Mouse (Mus musculus) cerebellum, adult 11-12 months (tissue): ENCODE measurements around the gene Ssh2.
A peak's percentile ranks its signal among the peaks of the same experiment; 100 is the strongest.

Experiments used
- DNase-seq: peaks from one replicate; pipeline ENCODE4 v3.0.0; 2022

The Ssh2 gene

DNA sequence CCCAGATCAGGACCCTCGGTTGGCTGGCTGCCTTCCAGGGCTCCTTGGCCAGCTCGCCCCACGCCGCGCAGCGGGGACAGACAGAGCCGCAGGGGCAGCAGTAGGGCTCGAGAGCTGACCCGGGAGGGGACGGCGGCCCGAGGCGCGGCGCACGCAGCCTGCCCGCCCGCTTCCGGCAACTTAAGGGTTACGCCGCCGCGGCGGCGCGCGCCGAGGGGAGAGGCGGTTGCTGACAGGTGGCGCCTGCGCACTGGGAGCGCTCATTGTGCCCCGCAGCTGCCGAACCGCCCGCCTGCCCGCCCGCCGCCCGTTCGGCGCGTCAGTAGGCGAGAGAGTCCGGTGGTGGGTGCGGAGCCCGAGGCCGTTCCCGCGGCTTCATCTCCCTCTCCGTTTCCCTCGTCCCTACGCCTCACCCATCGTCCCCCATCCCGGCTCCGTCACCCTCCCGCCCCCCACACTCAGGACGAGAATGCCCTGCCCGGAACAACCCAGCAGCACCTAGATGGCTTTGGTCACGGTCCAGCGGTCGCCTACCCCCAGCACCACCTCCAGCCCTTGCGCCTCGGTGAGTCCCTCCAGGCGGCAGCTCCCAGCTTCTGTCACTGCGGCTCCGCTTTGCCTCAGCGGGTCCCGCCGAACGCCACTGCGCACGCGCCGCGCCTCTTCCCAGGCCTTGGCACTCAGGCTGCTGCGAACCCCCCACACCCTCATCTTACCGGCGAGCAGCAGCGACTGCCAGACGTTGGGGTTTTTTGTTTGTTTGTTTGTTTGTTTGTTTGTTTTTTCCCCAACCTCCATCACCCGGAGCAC lies at the start of gene Ssh2:
TSS of gene Ssh2 (plus strand) at position 337 of the 810 bp plus-strand sequence.
- DNase-seq = peak; percentile 86

DNA sequence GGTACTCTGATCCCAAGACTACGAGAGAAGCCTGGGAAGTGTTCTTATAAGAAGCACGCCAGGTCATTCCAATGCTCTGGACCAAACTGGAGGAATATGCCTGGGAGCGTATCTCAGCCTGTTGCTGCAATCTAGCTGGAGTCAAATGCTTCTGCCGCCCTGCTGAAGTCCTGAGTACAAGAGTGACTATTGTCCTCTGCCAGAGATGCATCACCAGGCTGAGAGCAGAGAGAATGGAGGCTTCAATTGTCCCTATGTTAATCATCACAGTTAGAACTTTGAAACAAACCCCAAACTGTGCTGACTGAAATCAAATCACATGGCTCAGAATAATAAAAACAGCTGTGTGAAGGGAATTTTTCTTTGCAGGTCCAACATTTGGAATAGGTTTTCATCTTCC lies 42.4 kb upstream of the Ssh2 start:
- no peak for DNase-seq

GRCm38 (mm10) chr11:77174531-77174930 lies 41.6 kb upstream of the Ssh2 start:
- DNase-seq = no peak

DNA sequence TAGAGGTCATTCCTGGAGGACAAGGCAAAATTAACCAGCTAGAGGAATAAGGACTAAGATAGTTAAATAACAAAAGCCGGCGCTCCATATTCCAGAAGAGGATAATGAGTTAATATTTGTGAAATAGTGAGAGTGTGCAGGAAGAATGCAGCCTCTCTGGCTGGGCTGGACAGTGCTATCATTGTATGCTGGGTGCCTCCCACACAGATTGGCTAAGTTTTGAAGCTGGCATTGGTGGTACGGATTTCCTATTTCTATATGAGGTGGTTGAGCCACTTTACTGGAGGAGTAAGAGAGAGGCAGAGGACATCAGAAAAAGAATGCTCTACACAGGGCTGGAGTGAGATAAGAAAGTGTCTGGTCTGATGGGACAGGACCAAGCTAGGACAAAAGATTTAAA lies 36.3 kb upstream of the Ssh2 start:
- no peak for DNase-seq

DNA sequence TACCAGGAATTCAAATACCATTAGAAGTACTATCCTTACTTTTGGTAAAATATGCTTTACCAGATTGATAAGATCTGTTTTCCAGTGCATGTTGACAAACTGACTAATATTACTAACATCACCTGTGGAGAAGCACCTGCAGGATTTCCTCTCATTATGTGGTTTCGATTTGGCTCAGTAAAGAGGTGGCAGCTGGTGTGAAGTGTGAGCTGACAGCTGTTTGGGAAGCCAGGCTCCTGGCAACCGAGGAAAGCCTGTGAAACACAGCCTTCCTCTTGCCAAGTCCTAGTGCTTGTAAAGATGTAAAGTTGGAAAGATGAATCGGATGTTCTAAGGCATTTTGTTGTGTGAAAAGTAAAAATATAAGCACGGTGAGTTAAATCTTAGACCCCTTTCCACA lies 35.2 kb upstream of the Ssh2 start:
- DNase-seq = peak; percentile 7

- no peak for DNase-seq
Measured at GRCm38 (mm10) chr11:77181528-77181927, 34.6 kb upstream of the Ssh2 start.

- DNase-seq = no peak
Measured at GRCm38 (mm10) chr11:77182041-77182440, 34.0 kb upstream of the Ssh2 start.

DNA sequence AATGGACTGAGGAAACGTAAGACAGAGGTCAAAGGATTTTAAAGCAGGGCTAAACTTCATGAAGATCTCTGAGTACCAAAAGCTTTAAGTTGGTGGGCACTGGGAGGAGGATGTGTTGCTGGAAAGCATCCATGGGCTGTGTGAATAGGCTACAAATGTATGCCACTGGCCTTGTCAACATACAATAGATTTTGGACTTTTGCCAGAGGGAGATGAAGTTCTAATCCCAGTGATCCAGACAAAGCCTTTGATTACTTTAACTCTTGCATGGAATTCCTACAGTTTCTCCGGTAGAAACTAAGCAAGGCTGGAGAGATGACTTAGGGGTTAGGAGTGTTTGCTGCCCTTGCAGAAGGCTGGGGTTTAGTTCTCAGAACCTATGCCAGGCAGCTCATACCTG lies 33.5 kb upstream of the Ssh2 start:
- no peak for DNase-seq

DNA sequence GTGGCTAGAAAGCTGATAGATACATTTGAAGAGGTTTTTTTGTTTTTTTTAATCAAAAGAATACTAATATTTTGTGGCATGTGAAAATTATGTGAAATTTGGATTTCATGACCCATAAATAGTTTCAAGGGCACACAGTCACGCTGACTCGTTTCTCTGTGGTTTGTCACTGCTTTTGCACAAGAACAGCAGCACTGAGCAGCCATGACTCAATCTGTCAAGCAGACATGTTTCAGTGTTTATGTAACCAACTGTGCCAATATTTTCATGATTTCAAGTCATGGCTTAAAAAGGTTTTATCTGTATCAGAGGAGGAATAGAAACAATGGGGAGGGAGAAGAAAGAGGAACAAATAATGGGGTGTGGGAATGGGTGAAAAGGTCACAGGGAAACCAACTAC lies 31.2 kb upstream of the Ssh2 start:
- no peak for DNase-seq

DNA sequence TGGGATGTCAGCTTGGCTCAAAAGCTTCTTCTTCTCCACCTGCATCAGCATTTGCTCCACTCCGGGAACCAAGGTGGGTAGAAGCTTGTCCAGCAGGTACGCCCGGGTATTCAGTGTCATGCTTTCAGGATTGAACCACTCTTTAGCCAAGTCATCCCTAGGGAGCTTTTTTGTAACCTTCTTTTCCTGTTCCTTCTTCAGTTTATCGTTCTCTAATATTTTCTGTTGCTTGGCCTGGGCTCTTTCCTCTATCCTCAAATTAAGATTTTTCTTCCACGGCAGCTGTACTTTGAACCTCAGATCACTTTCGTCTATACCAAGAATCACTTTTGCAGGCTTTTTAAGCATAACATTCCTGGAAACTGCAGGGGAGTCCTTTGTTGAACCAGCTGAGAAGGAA lies 27.2 kb upstream of the Ssh2 start, which contains the start of gene Efcab5:
TSS of gene Efcab5 (minus strand) at position 101 of the 400 bp plus-strand sequence.
- no peak for DNase-seq

GRCm38 (mm10) chr11:77193410-77193809 lies 22.7 kb upstream of the Ssh2 start:
- DNase-seq = no peak

DNA sequence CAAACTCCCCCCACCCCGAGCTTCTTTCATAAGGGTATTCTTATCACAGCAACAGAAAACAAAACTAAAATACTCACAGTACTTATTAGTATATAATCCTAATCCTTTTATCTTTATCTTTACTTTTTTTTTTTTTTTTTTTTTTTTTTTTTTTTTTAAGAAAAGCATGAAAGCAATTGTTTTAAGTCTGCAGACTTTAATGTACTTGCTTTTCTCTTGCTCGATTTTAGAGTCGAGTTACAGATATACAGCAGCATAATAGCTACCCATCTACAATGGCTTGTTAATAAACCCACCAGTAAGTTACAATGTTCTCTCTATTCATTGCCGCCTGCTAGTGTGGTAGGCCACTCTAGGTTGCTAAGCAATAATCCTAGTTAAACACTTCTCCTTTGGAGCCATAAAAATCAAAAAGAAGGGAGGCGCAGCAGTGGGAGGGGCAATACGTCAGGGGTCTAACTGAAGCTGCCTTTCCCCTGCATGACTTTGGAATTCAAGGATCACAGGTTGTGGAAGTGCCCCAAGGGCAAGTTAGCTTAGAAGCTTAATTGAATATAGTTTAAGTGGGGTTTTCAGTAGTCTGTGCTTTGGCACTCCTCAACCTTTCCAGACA lies 22.0 kb upstream of the Ssh2 start:
- DNase-seq = no peak

DNA sequence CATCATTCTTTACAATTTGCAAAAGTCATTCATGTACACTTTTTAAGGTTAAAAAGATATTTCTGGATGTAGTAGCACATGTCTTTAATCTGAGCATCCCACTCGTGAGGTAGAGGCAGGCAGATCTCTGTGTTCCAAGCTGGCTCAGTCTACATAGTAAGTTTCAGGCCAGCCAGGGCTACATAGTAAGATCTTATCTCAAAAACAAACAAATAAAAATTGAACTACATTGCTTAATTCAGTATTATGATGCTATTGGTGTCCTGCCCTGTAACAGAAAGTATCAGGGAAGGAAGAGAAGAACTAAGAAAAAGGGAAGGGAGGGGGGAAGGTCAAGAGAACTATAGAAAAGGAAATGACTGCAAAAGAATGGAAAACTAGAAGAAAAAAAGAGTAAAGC lies 21.3 kb upstream of the Ssh2 start:
- DNase-seq = no peak

DNA sequence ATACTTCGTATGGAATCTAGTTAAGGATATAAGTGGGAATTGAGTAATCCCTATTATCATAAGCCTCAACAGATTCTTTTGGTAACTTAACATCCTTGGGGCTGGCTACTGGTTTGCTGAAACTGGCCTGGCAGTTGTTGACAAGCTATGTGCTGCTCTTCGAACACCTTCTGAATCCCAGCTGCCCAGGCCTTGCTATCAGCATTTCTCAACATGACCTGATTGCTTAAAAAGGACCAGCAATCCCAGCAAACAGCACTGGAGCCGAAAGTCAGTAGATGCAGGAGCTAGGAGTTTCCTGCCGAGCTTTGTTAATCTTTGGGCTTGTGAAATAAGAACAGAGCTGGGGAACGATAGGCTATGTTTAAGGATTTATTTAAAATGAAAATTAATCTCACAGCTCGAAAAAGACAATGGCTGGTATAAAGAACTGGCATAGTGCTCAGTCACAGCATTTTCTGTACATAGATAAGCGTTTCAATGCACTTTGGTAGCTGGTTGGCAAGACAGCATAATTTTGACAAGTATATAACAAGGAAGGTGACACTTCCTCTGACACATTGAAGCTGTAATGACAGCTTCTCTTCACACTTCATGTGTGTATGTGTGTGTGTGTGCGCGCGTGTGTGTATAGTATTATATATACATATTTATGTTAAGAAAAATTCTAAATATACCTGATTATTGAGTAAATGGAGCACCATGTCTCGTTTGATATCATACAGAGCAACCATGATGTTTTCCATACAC lies 20.6 kb upstream of the Ssh2 start:
- no peak for DNase-seq

GRCm38 (mm10) chr11:77196181-77197143 lies 19.6 kb upstream of the Ssh2 start:
- no peak for DNase-seq

- no peak for DNase-seq
Measured at GRCm38 (mm10) chr11:77199636-77200035, 16.5 kb upstream of the Ssh2 start.

GRCm38 (mm10) chr11:77200703-77201102 lies 15.4 kb upstream of the Ssh2 start:
- DNase-seq = no peak

DNA sequence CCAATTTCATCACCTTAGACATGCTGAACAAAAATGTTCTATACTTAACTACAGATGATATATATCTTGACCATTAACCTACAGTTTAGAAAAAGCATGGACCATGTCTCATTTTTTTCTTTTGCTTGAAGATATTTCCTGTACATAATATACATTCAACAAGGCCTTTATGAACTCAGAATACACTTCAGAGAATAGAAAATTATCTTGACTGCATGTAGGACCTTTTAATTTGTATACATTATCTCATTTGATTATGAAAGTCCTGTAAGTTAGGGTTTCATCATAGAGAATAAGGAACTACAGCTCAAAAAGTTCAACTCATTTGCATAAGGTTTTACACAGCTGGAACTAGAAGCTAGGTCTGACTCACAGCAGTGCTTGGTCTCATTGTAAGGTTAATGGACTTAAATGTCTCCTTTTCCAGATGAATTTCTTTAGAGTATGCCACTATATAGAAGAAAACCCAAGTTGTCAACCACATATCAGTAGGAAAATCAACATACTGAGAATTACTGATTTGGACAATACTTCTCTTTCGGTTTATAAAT lies 1.9 kb upstream of the Ssh2 start:
- DNase-seq = no peak

- DNase-seq = peak; percentile 48
Measured at GRCm38 (mm10) chr11:77214755-77215154, 1.3 kb upstream of the Ssh2 start.

DNA sequence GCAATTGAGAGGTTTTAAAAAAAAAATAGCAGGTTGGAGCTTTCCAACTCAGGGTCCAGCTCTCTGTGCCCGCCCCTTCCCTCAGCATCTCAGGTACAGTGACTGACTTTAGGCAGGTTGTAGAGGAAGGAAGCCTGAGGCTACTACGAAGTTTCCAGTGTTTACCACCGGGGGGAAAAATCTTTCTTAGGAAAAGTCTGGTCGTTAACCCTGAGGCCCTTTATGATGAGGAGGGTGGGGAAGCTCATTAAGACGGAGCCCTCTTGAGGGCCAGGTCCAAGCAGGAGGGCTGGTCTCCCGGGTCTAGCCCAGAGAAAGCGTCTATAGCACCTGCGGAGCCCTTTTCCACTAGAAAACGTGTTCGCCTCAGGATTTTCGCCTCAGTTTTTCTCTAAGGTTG lies 604 bp upstream of the Ssh2 start:
- DNase-seq = no peak

- peak; percentile 45 for DNase-seq
Measured at GRCm38 (mm10) chr11:77216761-77217130, 659 bp downstream of the Ssh2 start.

GRCm38 (mm10) chr11:77230765-77231164 lies 14.7 kb downstream of the Ssh2 start:
- no peak for DNase-seq
